Mouse (Mus musculus) erythroblast, embryonic 14.5 days (primary cell): ENCODE measurements around the gene Polr3e. TPM values are rescaled to one million over a fixed set of nuclear protein-coding genes. Genes with fewer than 3 reads are reported as not detected.

Experiments used
- H3K27me3 ChIP-seq: 2 replicates; pipeline ENCODE4 v1.6.1; 2012; ENCODE audit warnings: inconsistent platforms; ENCODE audit not compliant: control insufficient read depth
- H3K36me3 ChIP-seq: 2 replicates; pipeline ENCODE4 v1.6.1; 2012; ENCODE audit warnings: mild to moderate bottlenecking, inconsistent platforms; ENCODE audit not compliant: control insufficient read depth
- H3K4me1 ChIP-seq: 2 replicates; pipeline ENCODE4 v1.6.1; 2012; ENCODE audit warnings: inconsistent platforms; ENCODE audit not compliant: control insufficient read depth
- H3K4me3 ChIP-seq: replicated peaks from 2 replicates; pipeline ENCODE3; 2012; ENCODE audit warnings: moderate library complexity, mild to moderate bottlenecking, inconsistent platforms
- H3K9me3 ChIP-seq: 2 replicates; pipeline ENCODE4 v1.6.1; 2012; ENCODE audit warnings: low read length, inconsistent platforms, mixed read lengths; ENCODE audit not compliant: control insufficient read depth
- GATA1 ChIP-seq: IDR thresholded peaks from 2 replicates; pipeline ENCODE4 v1.6.1; 2012; ENCODE audit warnings: low read length, inconsistent platforms, mixed read lengths
- TAL1 ChIP-seq: IDR thresholded peaks from 3 replicates; pipeline ENCODE4 v1.6.1; 2012; ENCODE audit warnings: low read length, inconsistent platforms, mixed read lengths
- polyA plus RNA-seq: library from polyadenylated mRNA; stranded (reverse); fragments of >175 nt; gene quantifications from 2 replicates; pipeline ENCODE4 v1.2.3, GENCODE M21; 2012

Polr3e gene
- polyA plus RNA-seq, 1 experiment, result 0.34 TPM

DNA sequence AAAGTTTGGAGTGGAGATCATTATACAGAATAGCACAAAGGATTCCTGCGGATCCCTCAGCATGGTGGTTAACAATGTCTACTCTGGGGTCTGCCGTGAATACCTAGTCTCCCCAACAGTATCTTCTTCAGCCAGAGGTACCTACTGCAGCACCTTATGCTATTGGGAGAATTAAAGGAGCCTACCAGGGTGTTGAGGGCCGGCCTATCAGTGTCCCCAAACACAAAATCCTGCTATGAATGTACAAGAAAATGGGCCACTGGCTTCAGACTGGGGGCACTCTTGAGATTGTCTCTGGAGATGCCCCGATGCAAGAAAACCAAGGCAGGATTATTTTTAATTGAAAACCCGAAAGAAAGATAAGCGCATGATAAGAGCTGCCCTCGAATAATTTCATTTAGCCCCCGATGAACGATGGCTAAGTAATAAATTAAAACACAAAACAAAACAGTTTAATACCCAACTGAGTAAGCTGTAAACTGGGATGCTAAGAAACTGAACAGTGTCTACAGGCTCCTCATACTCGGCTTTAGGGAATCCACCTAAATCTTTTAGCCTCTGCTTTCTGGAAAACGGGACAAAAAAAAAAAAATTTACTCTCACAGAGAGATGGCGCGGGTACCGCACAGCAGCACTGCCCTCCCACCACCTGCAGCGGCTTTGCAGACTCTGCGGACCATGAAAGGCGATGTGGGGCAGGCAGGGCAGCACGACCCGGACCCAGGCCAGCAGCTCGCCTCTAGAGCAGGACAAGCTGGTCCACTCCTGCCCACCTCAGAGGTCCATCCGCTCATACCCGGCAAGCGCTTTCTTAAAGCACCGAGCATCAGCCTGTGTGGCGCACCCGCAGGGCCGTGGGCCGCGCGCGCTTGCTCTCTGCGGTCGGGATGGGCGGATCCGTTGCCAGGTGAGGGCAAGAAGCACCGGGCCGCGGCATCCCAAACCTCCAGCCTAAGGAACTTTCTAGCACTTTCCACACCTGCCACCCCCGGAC is 63.7 kb downstream of the Polr3e start:
- H3K4me3 ChIP-seq, result peak overlapping the region; percentile 74
- peaks cover 52% of the 10 kb centered on the region for H3K4me1 ChIP-seq
- H3K27me3 ChIP-seq, result peaks cover 31% of the 10 kb centered on the region
- TF ChIP-seq GATA1 (no peak; the same call in 1 of the 2 replicates), TAL1 (no peak)
- no peaks in the 10 kb centered on the region for H3K9me3 ChIP-seq
- H3K36me3 ChIP-seq, result peaks cover 45% of the 10 kb centered on the region

DNA sequence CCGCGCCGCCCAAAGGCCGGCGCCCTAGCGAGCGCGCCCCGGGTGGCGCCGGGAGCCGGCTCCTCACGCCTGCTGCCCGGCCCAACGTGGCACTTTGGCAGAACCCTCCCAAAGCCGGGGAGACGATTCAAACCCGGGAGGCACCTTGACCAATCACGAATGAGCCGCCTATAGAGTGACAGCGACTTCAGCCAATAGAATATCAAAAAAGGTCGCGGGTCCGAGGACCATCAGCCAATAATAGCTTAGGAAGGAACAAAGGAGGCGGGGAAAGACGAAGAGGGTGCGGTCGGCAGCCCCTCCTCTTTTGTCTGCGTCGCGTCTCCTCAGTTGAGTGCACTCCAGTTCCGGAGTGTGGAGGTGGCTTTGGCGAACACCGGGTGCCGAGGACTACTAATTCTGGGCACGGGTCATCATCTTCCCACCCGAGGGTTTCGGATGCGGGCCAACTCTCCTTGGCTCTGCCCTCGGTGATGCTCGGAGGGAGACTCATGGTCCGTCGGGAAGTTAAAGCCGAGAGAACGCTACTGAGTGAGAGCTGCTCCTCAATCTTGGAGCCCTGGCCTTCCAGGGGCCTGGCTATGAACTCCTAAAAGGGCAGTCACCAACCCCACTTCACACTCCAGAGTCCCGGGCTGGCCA is 64.8 kb downstream of the Polr3e start, which contains the start of the genes Cdr2 and Mfsd13b:
Gene Cdr2, minus strand, starts transcription at position 113 of the 642 bp plus-strand sequence.
Gene Mfsd13b, plus strand, starts transcription at position 310 of the 642 bp plus-strand sequence.
- Histone ChIP-seq H3K4me1 (peaks cover 42% of the 10 kb centered on the region), H3K4me3 (peak within 1 kb of the TSS; percentile 74), H3K27me3 (peaks cover 42% of the 10 kb centered on the region), H3K9me3 (no peaks in the 10 kb centered on the region), H3K36me3 (peaks cover 35% of the 10 kb centered on the region)
- TF ChIP-seq GATA1, result no peak
- no peak for TF ChIP-seq TAL1

DNA sequence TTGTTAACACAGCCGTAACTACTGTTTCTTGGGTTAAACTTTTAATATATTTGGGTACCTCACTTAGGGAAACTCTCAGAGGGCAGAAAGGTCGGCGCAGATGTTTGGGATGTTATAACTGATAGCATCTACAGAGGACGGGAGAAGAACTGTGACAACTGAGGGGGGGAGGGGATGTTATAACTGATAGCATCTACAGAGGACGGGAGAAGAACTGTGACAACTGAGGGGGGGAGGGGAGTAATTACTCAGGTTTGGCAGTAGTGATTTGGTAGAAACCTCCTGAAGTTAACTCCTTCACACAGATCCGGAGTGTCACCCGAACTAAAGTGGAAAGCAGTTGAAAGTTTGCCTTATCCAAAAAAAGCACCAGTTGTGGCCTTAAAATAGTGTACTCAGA is 65.4 kb downstream of the Polr3e start:
- Histone ChIP-seq H3K36me3 (peaks cover 29% of the 10 kb centered on the region), H3K4me1 (peaks cover 36% of the 10 kb centered on the region), H3K9me3 (no peaks in the 10 kb centered on the region), H3K4me3 (peak overlapping the region; percentile 74), H3K27me3 (peaks cover 47% of the 10 kb centered on the region)
- TF ChIP-seq GATA1, result no peak
- TF ChIP-seq TAL1, result no peak

DNA sequence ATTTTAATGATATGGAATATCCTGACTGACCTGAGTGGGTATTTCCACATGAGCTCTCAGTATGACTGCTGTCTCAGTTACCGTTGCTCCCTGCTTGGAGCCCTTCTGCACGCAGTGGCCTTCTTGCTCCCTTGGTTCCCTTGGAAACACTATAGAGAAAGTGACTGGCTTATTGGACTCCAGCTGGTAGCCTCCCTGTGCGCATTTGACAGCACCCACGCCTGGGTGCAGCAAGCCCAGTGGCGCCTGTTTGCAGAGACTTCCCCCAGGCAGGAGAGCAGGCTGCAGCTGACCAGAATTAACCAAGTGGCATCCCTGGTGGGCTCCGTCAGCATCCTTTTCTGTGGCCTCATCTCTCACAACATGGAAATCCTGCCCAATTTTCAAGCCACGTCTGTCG is 73.6 kb downstream of the Polr3e start:
- Histone ChIP-seq H3K36me3 (no peaks in the 10 kb centered on the region), H3K4me1 (no peaks in the 10 kb centered on the region; the same call in 1 of the 2 replicates), H3K4me3 (no peak overlapping the region), H3K9me3 (peaks cover 5% of the 10 kb centered on the region), H3K27me3 (peaks cover 23% of the 10 kb centered on the region)
- TF ChIP-seq TAL1 (no peak), GATA1 (no peak)

Other genes with a start within 250 kb of the Polr3e start
- not detected in 2 replicates for gene Pdzd9, start 247.4 kb upstream of the Polr3e start, polyA plus RNA-seq
- 2.9 and 4.6 TPM in 2 replicates for gene Mosmo, start 240.1 kb upstream of the Polr3e start, polyA plus RNA-seq
- 0.02 TPM in 1 of 2 replicates, not detected in the other for gene Vwa3a, start 178.4 kb upstream of the Polr3e start, polyA plus RNA-seq
- not detected in 2 replicates for gene Gm5737, start 105.4 kb upstream of the Polr3e start, polyA plus RNA-seq
- gene Eef2k, start 74.9 kb upstream of the Polr3e start, polyA plus RNA-seq, result 24.6 and 28.0 TPM in 2 replicates
- 61.1 and 71.7 TPM in 2 replicates for gene Cdr2, start 64.6 kb downstream of the Polr3e start, polyA plus RNA-seq
- not detected in 2 replicates for gene Mfsd13b, start 64.8 kb downstream of the Polr3e start, polyA plus RNA-seq
- 2.2 and 2.3 TPM in 2 replicates for gene Mettl9, start 116.7 kb downstream of the Polr3e start, polyA plus RNA-seq
- 0.01 and 0.03 TPM in 2 replicates for gene Igsf6, start 156.8 kb downstream of the Polr3e start, polyA plus RNA-seq
- not detected in 2 replicates for gene Otoa, start 163.9 kb downstream of the Polr3e start, polyA plus RNA-seq